Comparison of ENCODE assay signal across 9 mouse cellular contexts in genomic region chr5:120024071-120024470, GRCm38 (mm10).
DNase-seq lines count a peak whose midpoint lies in the region; ATAC-seq lines count a peak whose summit lies in the region.
"Had no signal": no experiment of that assay in that cellular context is flagged by ENCODE, and none has a peak within 500 bp of the region (broad histone marks: within the 10 kb centered on the region; RNA-seq: fewer than 3 reads in every experiment).

No protein-coding gene starts in this region.

- no peaks in the 10 kb centered on the region for H3K36me3 ChIP-seq in heart, embryonic 12.5 days
- H3K36me3 ChIP-seq: stomach, embryonic 15.5 days had no signal

- no peak for ATAC-seq in heart, embryonic 12.5 days (ENCODE audit: insufficient number of reproducible peaks, low FRiP score)
- ATAC-seq in megakaryocyte, adult 5-6 weeks (ENCODE audit: poor library complexity, severe bottlenecking): peak; percentile 68

- H3K27ac ChIP-seq in heart, embryonic 12.5 days (ENCODE audit: poor library complexity, severe bottlenecking): no peak overlapping the region
- H3K27ac ChIP-seq: stomach, embryonic 15.5 days had no signal

- 0 out of 2 replicates have a peak overlapping the region, but pooled peaks have one; percentile 7 for H3K4me2 ChIP-seq in heart, embryonic 12.5 days
- H3K4me2 ChIP-seq: stomach, embryonic 15.5 days had no signal

- 7% methylated on average over 10 of the region's 10 CpGs for WGBS in heart, embryonic 12.5 days

- no peak for DNase-seq in heart, postnatal 10 days
- peak; percentile 42 to 54 for DNase-seq in frontal cortex, postnatal 10 days (ENCODE audit: low spot score in 2 of 2)
- DNase-seq in right cerebral cortex, postnatal 36 days (ENCODE audit: low spot score in 2 of 2): peak; percentile 29 to 41
- no peak for DNase-seq in gastrocnemius, postnatal 36 days
- DNase-seq in layer of hippocampus, adult 8-10 months (ENCODE audit: low spot score in 2 of 2): no peak
- no peak for DNase-seq in layer of hippocampus, adult 9-10 months (ENCODE audit: low spot score)

- peaks cover 15% of the 10 kb centered on the region for H3K4me1 ChIP-seq in heart, embryonic 12.5 days (replicated peaks)
- H3K4me1 ChIP-seq: stomach, embryonic 15.5 days had no signal

- 0 out of 2 replicates have a peak, but pooled peaks cover 6% of the 10 kb centered on the region for H3K27me3 ChIP-seq in heart, embryonic 12.5 days (replicated peaks)
- H3K27me3 ChIP-seq: stomach, embryonic 15.5 days had no signal

- H3K9me3 ChIP-seq in heart, embryonic 12.5 days (replicated peaks): 0 out of 2 replicates have a peak, but pooled peaks cover 3% of the 10 kb centered on the region
- H3K9me3 ChIP-seq: stomach, embryonic 15.5 days had no signal

- H3K9ac ChIP-seq in heart, embryonic 12.5 days: no peak overlapping the region
- H3K9ac ChIP-seq: stomach, embryonic 15.5 days had no signal

- intact Hi-C loops in heart, postnatal 10 days (cut with DNase I): no loop called here
- intact Hi-C loops in gastrocnemius, postnatal 36 days (cut with DNase I): no loop called here

- H3K4me3 ChIP-seq in heart, embryonic 12.5 days: no peak overlapping the region
- H3K4me3 ChIP-seq: stomach, embryonic 15.5 days had no signal

Comparison
In these comparisons a context has a peak if more than half of its experiments do, and no peak if none do; other contexts are left out.
1. DNase-seq: peak in frontal cortex, postnatal 10 days (2 of 2) and right cerebral cortex, postnatal 36 days (2 of 2); none in heart, postnatal 10 days (0 of 2), gastrocnemius, postnatal 36 days (0 of 2), layer of hippocampus, adult 8-10 months (0 of 2) and layer of hippocampus, adult 9-10 months (single experiment).